Mouse (Mus musculus): ENCODE data around the gene Gm9117. TPM values are rescaled to one million over a fixed set of nuclear protein-coding genes. Genes with fewer than 3 reads are reported as not detected.
"Not testable (repeated sequence)": the region's sequence is repeated elsewhere in the genome, so short reads cannot be mapped to it uniquely, and the experiment has no call there.

The Gm9117 gene
- polyA plus RNA-seq (2014; fragmentation: Nextera tagmentation; extraction: Ambion mirVana) = not detected in 2 replicates

GRCm38 (mm10) chr3:93943443-93943842, at the start of gene Gm9117:
TSS of gene Gm9117 (minus strand) at chr3:93943543.
- H3K27me3 ChIP-seq (ENCODE audit: control insufficient read depth, insufficient read depth, low read length); H3K27ac ChIP-seq (replicated peaks in 1 of 2; ENCODE audit: control insufficient read depth in 1 of 2, insufficient read depth in 1 of 2, low read depth in 2 of 2, low read length in 2 of 2); ATAC-seq (ENCODE audit: insufficient number of reproducible peaks, insufficient read depth, low FRiP score, low read depth); H3K4me2 ChIP-seq (ENCODE audit: low read length); H3K9me3 ChIP-seq (ENCODE audit: control insufficient read depth, low read length); H3K4me1 ChIP-seq (ENCODE audit: control insufficient read depth in 2 of 2, insufficient read depth in 2 of 2, low read length in 2 of 2); H3K9ac ChIP-seq (ENCODE audit: low read length); H3K36me3 ChIP-seq (ENCODE audit: control insufficient read depth, insufficient read depth, low read length); H3K4me3 ChIP-seq (ENCODE audit: control insufficient read depth in 1 of 2, insufficient read depth in 1 of 2, low read depth in 1 of 2, low read length in 2 of 2): not testable (repeated sequence)
- 68% methylated on average over 3 of the region's 4 CpGs for WGBS

DNA sequence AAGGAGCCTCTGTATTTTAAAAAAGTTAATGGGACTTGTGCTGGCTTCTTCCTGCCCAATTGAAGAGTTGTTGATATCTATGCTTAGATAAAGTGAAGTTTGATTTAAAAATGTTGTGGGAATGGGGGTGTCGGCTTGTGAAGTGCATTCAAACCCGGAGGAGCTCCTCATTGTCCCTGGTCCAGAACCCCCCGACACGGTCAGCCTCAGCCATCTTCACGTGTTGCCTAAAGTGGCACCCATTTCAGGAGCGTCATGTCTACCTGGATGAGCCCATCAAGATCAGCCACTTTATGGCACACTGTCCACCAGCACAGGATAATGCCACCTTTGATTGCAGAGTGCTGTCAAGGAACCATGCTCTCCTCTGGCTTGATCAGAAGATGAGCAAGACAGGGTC, 25.6 kb upstream of the Gm9117 start:
- not testable (repeated sequence) for H3K9ac ChIP-seq (ENCODE audit: low read length); ATAC-seq (ENCODE audit: insufficient number of reproducible peaks, insufficient read depth, low FRiP score, low read depth); H3K4me1 ChIP-seq (ENCODE audit: control insufficient read depth in 2 of 2, insufficient read depth in 2 of 2, low read length in 2 of 2); H3K4me2 ChIP-seq (ENCODE audit: low read length); H3K4me3 ChIP-seq (ENCODE audit: control insufficient read depth in 1 of 2, insufficient read depth in 1 of 2, low read depth in 1 of 2, low read length in 2 of 2); H3K9me3 ChIP-seq (ENCODE audit: control insufficient read depth, low read length); H3K36me3 ChIP-seq (ENCODE audit: control insufficient read depth, insufficient read depth, low read length); H3K27me3 ChIP-seq (ENCODE audit: control insufficient read depth, insufficient read depth, low read length); H3K27ac ChIP-seq (replicated peaks in 1 of 2; ENCODE audit: control insufficient read depth in 1 of 2, insufficient read depth in 1 of 2, low read depth in 2 of 2, low read length in 2 of 2)
- 85% methylated on average over 6 of the region's 6 CpGs for WGBS

DNA sequence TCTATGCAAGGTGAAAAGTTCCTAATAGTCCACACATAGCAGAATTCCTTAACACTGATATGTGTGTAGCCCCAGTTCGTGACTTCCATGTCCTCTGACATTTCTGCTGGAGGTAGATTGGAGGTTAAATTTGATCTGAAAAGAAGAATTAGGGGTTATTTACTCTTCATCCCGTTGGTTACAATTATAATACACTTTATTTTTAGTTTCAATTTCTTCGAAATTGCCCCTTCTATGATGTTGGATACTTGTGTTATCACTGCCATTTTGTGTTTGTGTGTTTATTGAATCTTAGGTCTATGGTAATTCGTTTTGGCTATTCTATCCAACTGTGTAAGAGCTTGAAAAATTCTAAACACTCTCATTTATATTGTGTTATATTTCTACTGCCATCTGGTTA, 17.9 kb upstream of the Gm9117 start, which contains the start of gene Tdpoz5:
Gene Tdpoz5, minus strand, starts transcription at position 101 of the 400 bp plus-strand sequence.
- not testable (repeated sequence) for ATAC-seq (ENCODE audit: insufficient number of reproducible peaks, insufficient read depth, low FRiP score, low read depth); H3K27me3 ChIP-seq (ENCODE audit: control insufficient read depth, insufficient read depth, low read length)
- 65% methylated on average over 2 of the region's 4 CpGs for WGBS

DNA sequence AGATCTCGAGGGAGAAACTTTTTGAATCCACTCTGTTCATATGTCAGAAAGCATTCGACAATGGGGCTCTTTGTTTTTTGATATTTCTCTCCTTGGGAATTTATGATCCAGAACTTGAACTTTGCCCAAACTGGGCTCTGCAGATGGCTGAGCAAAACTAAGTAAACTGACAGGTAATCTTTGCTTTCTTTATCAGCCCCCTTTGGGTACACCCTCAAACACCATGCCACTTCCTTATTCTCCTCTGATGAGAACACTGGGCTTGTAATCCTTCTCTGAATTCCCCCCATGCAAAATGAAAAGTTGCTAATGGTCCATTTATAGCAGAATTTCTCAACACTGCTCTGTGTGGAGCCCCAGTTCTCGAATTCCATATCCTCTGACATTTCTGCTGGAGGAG, 5.0 kb downstream of the Gm9117 start:
- not testable (repeated sequence) for H3K27ac ChIP-seq (replicated peaks in 1 of 2; ENCODE audit: control insufficient read depth in 1 of 2, insufficient read depth in 1 of 2, low read depth in 2 of 2, low read length in 2 of 2); H3K4me3 ChIP-seq (ENCODE audit: control insufficient read depth in 1 of 2, insufficient read depth in 1 of 2, low read depth in 1 of 2, low read length in 2 of 2); H3K36me3 ChIP-seq (ENCODE audit: control insufficient read depth, insufficient read depth, low read length); H3K4me1 ChIP-seq (ENCODE audit: control insufficient read depth in 2 of 2, insufficient read depth in 2 of 2, low read length in 2 of 2); ATAC-seq (ENCODE audit: insufficient number of reproducible peaks, insufficient read depth, low FRiP score, low read depth); H3K9me3 ChIP-seq (ENCODE audit: control insufficient read depth, low read length); H3K4me2 ChIP-seq (ENCODE audit: low read length); H3K27me3 ChIP-seq (ENCODE audit: control insufficient read depth, insufficient read depth, low read length); H3K9ac ChIP-seq (ENCODE audit: low read length)
- whole genome bisulfite sequencing = no CpG with 5 or more reads among the region's 3 CpGs

More for the DNA sequence above, 17.9 kb upstream of the Gm9117 start, which contains the start of gene Tdpoz5:
- not testable (repeated sequence) for H3K27ac ChIP-seq (replicated peaks in 1 of 2; ENCODE audit: control insufficient read depth in 1 of 2, insufficient read depth in 1 of 2, low read depth in 2 of 2, low read length in 2 of 2); H3K4me3 ChIP-seq (ENCODE audit: control insufficient read depth in 1 of 2, insufficient read depth in 1 of 2, low read depth in 1 of 2, low read length in 2 of 2); H3K9me3 ChIP-seq (ENCODE audit: control insufficient read depth, low read length); H3K4me1 ChIP-seq (ENCODE audit: control insufficient read depth in 2 of 2, insufficient read depth in 2 of 2, low read length in 2 of 2); H3K4me2 ChIP-seq (ENCODE audit: low read length); H3K9ac ChIP-seq (ENCODE audit: low read length); H3K36me3 ChIP-seq (ENCODE audit: control insufficient read depth, insufficient read depth, low read length)

Other genes starting within 250 kb of the Gm9117 start
- gene Gm5773, start 170.5 kb downstream of the Gm9117 start, polyA plus RNA-seq (2014; fragmentation: Nextera tagmentation; extraction: Ambion mirVana) = not detected in 2 replicates
- not detected in 2 replicates for gene Tdpoz4, start 147.1 kb downstream of the Gm9117 start, polyA plus RNA-seq (2014; fragmentation: Nextera tagmentation; extraction: Ambion mirVana)
- not detected in 2 replicates for gene Tdpoz3, start 117.5 kb downstream of the Gm9117 start, polyA plus RNA-seq (2014; fragmentation: Nextera tagmentation; extraction: Ambion mirVana)
- gene Tdpoz5, start 17.8 kb upstream of the Gm9117 start, polyA plus RNA-seq (2014; fragmentation: Nextera tagmentation; extraction: Ambion mirVana) = not detected in 2 replicates
- not detected in 2 replicates for gene Gm9125, start 111.3 kb upstream of the Gm9117 start, polyA plus RNA-seq (2014; fragmentation: Nextera tagmentation; extraction: Ambion mirVana)
- not detected in 2 replicates for gene Gm10697, start 129.1 kb upstream of the Gm9117 start, polyA plus RNA-seq (2014; fragmentation: Nextera tagmentation; extraction: Ambion mirVana)
- not detected in 2 replicates for gene Gm10696, start 234.7 kb upstream of the Gm9117 start, polyA plus RNA-seq (2014; fragmentation: Nextera tagmentation; extraction: Ambion mirVana)